Mouse (Mus musculus): ENCODE data around the gene Trim71. TPM values are rescaled to one million over a fixed set of nuclear protein-coding genes. Genes with fewer than 3 reads are reported as not detected.

Trim71 gene
- polyA plus RNA-seq, 1 experiment = not detected

DNA sequence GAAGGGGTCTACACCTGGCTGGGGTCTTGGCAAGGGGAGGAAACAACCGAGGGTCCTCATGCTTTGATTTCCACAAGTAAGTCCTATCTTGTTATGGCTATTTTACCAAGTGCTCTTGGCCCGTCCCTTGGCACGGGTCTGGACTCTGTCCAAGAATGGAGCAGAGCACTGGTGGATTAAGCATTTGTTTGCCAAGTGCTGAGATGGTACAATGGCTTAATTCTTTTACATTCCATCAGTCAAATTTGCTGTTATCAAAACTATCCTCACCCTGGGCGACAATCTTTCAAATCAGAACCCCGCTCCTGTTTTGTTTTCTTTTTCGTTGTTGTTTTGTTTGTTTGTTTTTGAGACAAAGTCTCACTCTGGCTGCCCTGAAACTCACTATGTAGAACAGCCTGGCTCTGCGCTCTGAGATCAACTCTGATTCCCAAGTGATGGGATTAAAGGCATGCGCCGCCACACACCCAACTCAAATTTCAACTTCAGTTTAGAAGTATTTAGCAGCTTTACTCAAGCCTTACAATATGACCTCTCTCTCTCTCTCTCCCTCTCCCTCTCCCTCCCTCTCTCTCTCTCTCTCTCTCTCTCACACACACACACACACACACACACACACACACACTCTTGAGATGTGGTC, 19.3 kb downstream of the Trim71 start:
- Histone ChIP-seq H3K4me3 (ENCODE audit: insufficient read depth, low read length) (no peak overlapping the region), H3K27ac (ENCODE audit: insufficient read depth, low read depth, low read length) (no peak overlapping the region), H3K4me1 (ENCODE audit: control insufficient read depth, insufficient read depth, low read length) (peaks cover 5% of the 10 kb centered on the region)
- TF ChIP-seq POLR2A (IDR thresholded peaks at IDR 0.05; ENCODE audit: borderline replicate concordance, low read depth, low read length) (no peak), CTCF (IDR thresholded peaks at IDR 0.05; ENCODE audit: low read depth, low read length) (no peak)

DNA sequence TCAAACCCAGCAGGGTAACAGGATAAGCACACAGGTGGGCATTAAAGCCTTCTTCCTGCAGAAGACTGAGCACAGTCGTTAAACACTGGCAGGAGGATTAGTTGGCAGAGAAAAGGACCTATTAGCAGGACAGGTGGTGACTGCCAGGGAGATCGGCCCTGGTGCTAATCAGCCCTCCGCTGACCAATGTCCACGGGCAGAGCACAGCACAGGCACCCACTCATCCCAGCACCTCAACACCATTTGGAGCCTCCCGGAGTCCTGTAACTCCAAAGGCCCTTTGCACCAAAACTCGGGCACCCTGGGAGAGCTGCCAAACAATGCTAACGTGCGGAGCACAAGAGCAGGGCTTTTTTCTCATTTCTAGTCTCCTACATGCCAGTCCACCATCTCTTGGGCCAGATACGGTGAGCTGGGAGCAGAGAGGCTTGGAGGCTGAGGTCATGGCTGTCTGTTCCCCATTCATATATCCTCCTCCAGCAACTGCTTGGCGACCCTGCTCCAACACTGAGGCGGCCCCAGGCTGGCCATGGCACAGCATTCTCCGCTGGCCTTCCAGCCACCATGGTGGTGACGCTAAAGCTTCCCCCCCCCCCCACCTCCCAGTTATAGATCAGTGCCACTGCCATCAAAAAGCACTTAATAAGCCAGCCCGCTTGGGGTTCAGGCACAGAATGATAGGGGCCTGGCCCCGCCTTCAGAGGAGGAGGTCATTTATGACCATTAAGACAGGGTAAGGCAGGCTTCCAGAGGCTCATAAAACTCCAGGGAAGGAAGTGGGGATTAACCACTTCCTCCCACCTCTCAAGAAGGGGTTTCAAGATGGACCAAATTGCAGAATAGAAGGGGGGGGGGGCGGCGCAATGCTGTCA, 20.1 kb downstream of the Trim71 start:
- Histone ChIP-seq H3K27ac (ENCODE audit: insufficient read depth, low read depth, low read length) (no peak overlapping the region), H3K4me1 (ENCODE audit: control insufficient read depth, insufficient read depth, low read length) (peaks cover 5% of the 10 kb centered on the region), H3K4me3 (ENCODE audit: insufficient read depth, low read length) (no peak overlapping the region)
- TF ChIP-seq CTCF (IDR thresholded peaks at IDR 0.05; ENCODE audit: low read depth, low read length) = no peak
- TF ChIP-seq POLR2A (IDR thresholded peaks at IDR 0.05; ENCODE audit: borderline replicate concordance, low read depth, low read length) = no peak

GRCm38 (mm10) chr9:114541279-114541741, 22.9 kb downstream of the Trim71 start:
- Histone ChIP-seq H3K27ac (ENCODE audit: insufficient read depth, low read depth, low read length) (no peak overlapping the region), H3K4me1 (ENCODE audit: control insufficient read depth, insufficient read depth, low read length) (peaks cover 5% of the 10 kb centered on the region), H3K4me3 (ENCODE audit: insufficient read depth, low read length) (no peak overlapping the region)
- TF ChIP-seq CTCF (IDR thresholded peaks at IDR 0.05; ENCODE audit: low read depth, low read length) = no peak
- no peak for TF ChIP-seq POLR2A (IDR thresholded peaks at IDR 0.05; ENCODE audit: borderline replicate concordance, low read depth, low read length)

DNA sequence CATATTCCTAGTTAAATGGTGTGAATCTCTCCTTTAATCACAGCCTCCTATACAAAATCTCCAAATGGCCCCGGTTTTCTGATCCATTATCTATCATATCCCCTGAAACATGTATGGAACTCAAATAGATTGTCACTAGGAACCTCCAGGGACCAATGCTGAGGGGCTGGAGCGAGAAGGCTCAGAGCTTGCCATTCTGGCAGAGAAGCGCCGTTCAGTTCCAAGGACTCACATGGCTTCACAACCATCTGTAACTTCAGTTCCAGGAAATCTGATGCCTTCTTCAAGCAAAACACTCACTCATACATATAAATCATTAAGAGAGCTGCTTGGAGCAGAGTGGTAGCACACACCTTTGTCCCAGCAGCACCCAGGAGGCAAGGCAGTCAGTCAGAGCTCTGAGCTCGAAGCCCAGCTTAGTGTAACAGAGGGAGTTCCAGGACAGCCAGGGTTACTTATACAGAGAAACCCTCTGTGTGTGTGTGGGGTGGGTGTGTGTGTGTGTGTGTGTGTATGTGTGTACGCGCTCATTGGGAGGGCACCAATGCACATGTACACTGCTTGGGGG, 25.1 kb downstream of the Trim71 start:
- Histone ChIP-seq H3K27ac (ENCODE audit: insufficient read depth, low read depth, low read length) (no peak overlapping the region), H3K4me3 (ENCODE audit: insufficient read depth, low read length) (no peak overlapping the region), H3K4me1 (ENCODE audit: control insufficient read depth, insufficient read depth, low read length) (peaks cover 5% of the 10 kb centered on the region)
- no peak for TF ChIP-seq POLR2A (IDR thresholded peaks at IDR 0.05; ENCODE audit: borderline replicate concordance, low read depth, low read length)
- TF ChIP-seq CTCF (IDR thresholded peaks at IDR 0.05; ENCODE audit: low read depth, low read length) = no peak

DNA sequence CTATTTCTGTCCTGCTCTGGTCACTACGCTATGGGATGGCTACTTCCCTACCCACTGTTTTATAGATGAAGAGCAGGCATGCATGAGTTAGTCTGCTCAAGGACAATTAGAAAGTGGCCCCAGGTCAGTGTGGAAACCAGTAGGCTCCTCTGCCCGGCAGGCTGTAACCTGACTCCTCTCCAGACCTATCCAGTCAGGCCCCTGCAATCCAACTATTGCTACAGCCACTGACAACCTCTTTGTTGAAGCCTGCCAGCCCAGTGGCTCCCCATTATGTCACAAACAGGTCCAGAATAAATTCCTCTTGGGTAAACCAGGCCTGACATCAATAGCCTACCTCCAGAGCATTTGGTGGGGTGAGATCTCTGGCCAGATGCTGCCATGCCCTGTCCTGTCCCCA, 27.5 kb downstream of the Trim71 start:
- TF ChIP-seq POLR2A (IDR thresholded peaks at IDR 0.05; ENCODE audit: borderline replicate concordance, low read depth, low read length) (no peak), CTCF (IDR thresholded peaks at IDR 0.05; ENCODE audit: low read depth, low read length) (no peak)
- Histone ChIP-seq H3K27ac (ENCODE audit: insufficient read depth, low read depth, low read length) (no peak overlapping the region), H3K4me1 (ENCODE audit: control insufficient read depth, insufficient read depth, low read length) (peaks cover 12% of the 10 kb centered on the region), H3K4me3 (ENCODE audit: insufficient read depth, low read length) (no peak overlapping the region)

GRCm38 (mm10) chr9:114534747-114535517, 29.2 kb downstream of the Trim71 start:
- H3K4me3 ChIP-seq (ENCODE audit: insufficient read depth, low read length) = no peak overlapping the region
- H3K27ac ChIP-seq (ENCODE audit: insufficient read depth, low read depth, low read length) = no peak overlapping the region
- TF ChIP-seq POLR2A (IDR thresholded peaks at IDR 0.05; ENCODE audit: borderline replicate concordance, low read depth, low read length) (no peak), CTCF (IDR thresholded peaks at IDR 0.05; ENCODE audit: low read depth, low read length) (no peak)
- H3K4me1 ChIP-seq (ENCODE audit: control insufficient read depth, insufficient read depth, low read length) = peaks cover 6% of the 10 kb centered on the region

GRCm38 (mm10) chr9:114533848-114534247, 30.3 kb downstream of the Trim71 start:
- no peak for TF ChIP-seq CTCF (IDR thresholded peaks at IDR 0.05; ENCODE audit: low read depth, low read length)
- no peak for TF ChIP-seq POLR2A (IDR thresholded peaks at IDR 0.05; ENCODE audit: borderline replicate concordance, low read depth, low read length)
- H3K27ac ChIP-seq (ENCODE audit: insufficient read depth, low read depth, low read length) = no peak overlapping the region
- no peak overlapping the region for H3K4me3 ChIP-seq (ENCODE audit: insufficient read depth, low read length)
- H3K4me1 ChIP-seq (ENCODE audit: control insufficient read depth, insufficient read depth, low read length) = peaks cover 6% of the 10 kb centered on the region

DNA sequence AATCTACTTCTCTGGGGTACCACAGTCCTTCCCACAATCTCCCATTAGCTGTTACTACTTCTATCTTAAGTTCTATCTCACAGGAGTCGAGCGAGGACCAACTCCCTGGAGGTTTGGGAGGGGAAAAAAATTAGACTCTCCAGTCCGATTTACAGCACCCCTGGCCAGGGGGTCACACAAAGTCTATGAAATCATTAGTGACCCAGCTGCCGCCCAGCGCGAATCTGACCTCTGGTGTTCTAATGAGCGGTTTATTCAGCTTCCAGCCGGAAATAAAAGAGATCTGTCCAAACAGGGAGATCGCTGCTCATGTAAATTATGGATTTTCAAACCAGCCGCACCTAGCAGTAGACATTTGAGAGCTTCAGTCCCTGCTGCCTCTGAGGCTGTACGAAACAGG, 32.9 kb downstream of the Trim71 start:
- Histone ChIP-seq H3K4me3 (ENCODE audit: insufficient read depth, low read length) (no peak overlapping the region), H3K27ac (ENCODE audit: insufficient read depth, low read depth, low read length) (no peak overlapping the region), H3K4me1 (ENCODE audit: control insufficient read depth, insufficient read depth, low read length) (peaks cover 6% of the 10 kb centered on the region)
- TF ChIP-seq CTCF (IDR thresholded peaks at IDR 0.05; ENCODE audit: low read depth, low read length) = no peak
- TF ChIP-seq POLR2A (IDR thresholded peaks at IDR 0.05; ENCODE audit: borderline replicate concordance, low read depth, low read length) = no peak

DNA sequence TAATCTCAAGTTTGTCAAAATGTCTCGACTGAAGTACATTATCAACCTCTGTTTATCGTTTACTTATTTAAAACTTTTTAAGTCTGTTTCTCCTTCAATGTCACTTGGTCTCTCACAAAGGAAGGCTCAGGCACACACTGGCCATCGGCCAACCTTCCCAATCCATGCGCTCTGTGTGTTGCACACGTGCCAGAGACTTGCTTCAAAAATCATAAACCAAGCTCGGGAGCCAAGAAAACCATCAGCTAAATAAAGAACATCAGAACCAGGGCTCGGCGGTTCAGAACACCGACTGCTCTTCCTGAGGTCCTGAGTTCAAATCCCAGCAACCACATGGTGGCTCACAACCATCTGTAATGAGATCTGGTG, 35.5 kb downstream of the Trim71 start:
- Histone ChIP-seq H3K4me1 (ENCODE audit: control insufficient read depth, insufficient read depth, low read length) (peaks cover 5% of the 10 kb centered on the region), H3K4me3 (ENCODE audit: insufficient read depth, low read length) (no peak overlapping the region), H3K27ac (ENCODE audit: insufficient read depth, low read depth, low read length) (no peak overlapping the region)
- TF ChIP-seq CTCF (IDR thresholded peaks at IDR 0.05; ENCODE audit: low read depth, low read length) = no peak
- no peak for TF ChIP-seq POLR2A (IDR thresholded peaks at IDR 0.05; ENCODE audit: borderline replicate concordance, low read depth, low read length)

Data from bone marrow macrophage, adult 2 months (primary cell).